Mouse (Mus musculus) heart, embryonic 16.5 days (tissue): ENCODE data around the gene Hk1. TPM values are rescaled to one million over a fixed set of nuclear protein-coding genes. Genes with fewer than 3 reads are reported as not detected.
A peak's percentile ranks its signal among the peaks of the same experiment; 100 is the strongest.
"Not testable (repeated sequence)": the region's sequence is repeated elsewhere in the genome, so short reads cannot be mapped to it uniquely, and the experiment has no call there.

Source experiments
- ATAC-seq: fragments of 200-750 bp; cut with Nextera tagmentation; replicated peaks from 2 replicates; pipeline ENCODE4 v1.8.0; 2017; ENCODE audit warnings: moderate number of reproducible peaks; ENCODE audit not compliant: insufficient read depth, low FRiP score; ENCODE audit errors: extremely low read depth
- H3K27ac ChIP-seq: fragments of 300-500 bp; sonication (generic); 2 replicates; pipeline ENCODE4 v1.5.1; 2014; ENCODE audit warnings: mild to moderate bottlenecking, low read length, control low read depth, moderate library complexity
- H3K27me3 ChIP-seq: fragments of 300-500 bp; sonication (generic); 2 replicates; pipeline ENCODE4 v1.6.1; 2014; ENCODE audit warnings: low read length, mixed read lengths; ENCODE audit not compliant: control insufficient read depth, insufficient read depth
- H3K36me3 ChIP-seq: fragments of 300-500 bp; sonication (generic); 2 replicates; pipeline ENCODE4 v1.6.1; 2014; ENCODE audit not compliant: control insufficient read depth, insufficient read depth
- H3K4me1 ChIP-seq: fragments of 300-500 bp; sonication (generic); 2 replicates; pipeline ENCODE4 v1.6.1; 2014; ENCODE audit warnings: low read length, mixed read lengths; ENCODE audit not compliant: control insufficient read depth, insufficient read depth
- H3K4me2 ChIP-seq: fragments of 300-500 bp; sonication (generic); 2 replicates; pipeline ENCODE4 v1.6.1; 2014; ENCODE audit warnings: low read depth, mild to moderate bottlenecking, control low read depth, low read length
- H3K4me3 ChIP-seq: fragments of 300-500 bp; sonication (generic); 2 replicates; pipeline ENCODE4 v1.5.1; 2014; ENCODE audit warnings: mild to moderate bottlenecking, control low read depth, low read length
- H3K9ac ChIP-seq: fragments of 300-500 bp; sonication (generic); 2 replicates; pipeline ENCODE4 v1.6.1; 2014; ENCODE audit warnings: low read length, control low read depth
- H3K9me3 ChIP-seq: fragments of 300-500 bp; sonication (generic); replicated peaks from 2 replicates; pipeline ENCODE4 v1.6.1; 2016; ENCODE audit warnings: low read length; ENCODE audit not compliant: control insufficient read depth
- WGBS: fragments of 180-500 bp; shearing (Covaris S2); extraction: QIAGEN DNeasy Blood & Tissue Kit; methylation state at CpG from one replicate; pipeline ENCODE4 v1.1.7; 2014; 5-methylcytosine and 5-hydroxymethylcytosine counted together
- polyA plus RNA-seq: library from polyadenylated mRNA; unstranded; fragments of >200 nt; fragmentation: Nextera tagmentation; extraction: Ambion mirVana; gene quantifications from 2 replicates; pipeline ENCODE4 v1.2.1, GENCODE M21; 2015

Hk1 gene
- polyA plus RNA-seq, 1 experiment from 2014 or later = 232 TPM

- peaks cover 87% of the 10 kb centered on the region for H3K4me1 ChIP-seq
- H3K27me3 ChIP-seq = no peaks in the 10 kb centered on the region
- no peak for ATAC-seq
- H3K27ac ChIP-seq = peak overlapping the region; percentile 95
- no peak overlapping the region for H3K4me3 ChIP-seq
- H3K9ac ChIP-seq = no peak overlapping the region
- WGBS = 91% methylated on average over 9 of the region's 9 CpGs
- 0 out of 2 replicates have a peak, but pooled peaks cover 2% of the 10 kb centered on the region for H3K36me3 ChIP-seq
- H3K9me3 ChIP-seq = no peaks in the 10 kb centered on the region
- H3K4me2 ChIP-seq = no peak overlapping the region
These were observed 48.4 kb downstream of the Hk1 start for GRCm38 (mm10) chr10:62331296-62331695.

- peaks cover 73% of the 10 kb centered on the region for H3K4me1 ChIP-seq
- no peaks in the 10 kb centered on the region for H3K9me3 ChIP-seq
- H3K27ac ChIP-seq = peak overlapping the region; percentile 95
- H3K4me3 ChIP-seq = peak overlapping the region; percentile 12; the same call in 1 of the 2 replicates
- ATAC-seq = peak; percentile 26
- H3K36me3 ChIP-seq = 0 out of 2 replicates have a peak, but pooled peaks cover 2% of the 10 kb centered on the region
- peak overlapping the region; percentile 70 for H3K9ac ChIP-seq
- no peaks in the 10 kb centered on the region for H3K27me3 ChIP-seq
- H3K4me2 ChIP-seq = peak overlapping the region; percentile 48
- WGBS = 39% methylated on average over 7 of the region's 7 CpGs
These were observed 49.9 kb downstream of the Hk1 start for GRCm38 (mm10) chr10:62329846-62330245.

- Histone ChIP-seq H3K27me3 (no peaks in the 10 kb centered on the region), H3K36me3 (0 out of 2 replicates have a peak, but pooled peaks cover 2% of the 10 kb centered on the region), H3K9ac (peak overlapping the region; percentile 70), H3K4me3 (no peak overlapping the region), H3K9me3 (no peaks in the 10 kb centered on the region), H3K4me2 (no peak overlapping the region), H3K27ac (peak overlapping the region; percentile 95), H3K4me1 (peaks cover 68% of the 10 kb centered on the region)
- ATAC-seq = no peak
- 84% methylated on average over 10 of the region's 10 CpGs for WGBS
These were observed 50.8 kb downstream of the Hk1 start for GRCm38 (mm10) chr10:62328886-62329412.

- peak overlapping the region; percentile 95 for H3K27ac ChIP-seq
- peaks cover 59% of the 10 kb centered on the region for H3K4me1 ChIP-seq
- H3K4me3 ChIP-seq = peak overlapping the region; percentile 8
- no peaks in the 10 kb centered on the region for H3K36me3 ChIP-seq
- peak overlapping the region; percentile 50 for H3K4me2 ChIP-seq
- H3K27me3 ChIP-seq = no peaks in the 10 kb centered on the region
- H3K9me3 ChIP-seq = no peaks in the 10 kb centered on the region
- H3K9ac ChIP-seq = peak overlapping the region; percentile 62
- ATAC-seq = peak; percentile 17; the same call in 1 of the 2 replicates
- 31% methylated on average over 23 of the region's 23 CpGs for WGBS
These were observed 52.0 kb downstream of the Hk1 start for GRCm38 (mm10) chr10:62327572-62328317.

GRCm38 (mm10) chr10:62326818-62327571 is 52.7 kb downstream of the Hk1 start:
- Histone ChIP-seq H3K36me3 (no peaks in the 10 kb centered on the region), H3K27me3 (no peaks in the 10 kb centered on the region), H3K4me2 (peak overlapping the region; percentile 50), H3K9me3 (no peaks in the 10 kb centered on the region), H3K27ac (peak overlapping the region; percentile 95), H3K4me1 (peaks cover 53% of the 10 kb centered on the region), H3K4me3 (peak overlapping the region; percentile 8), H3K9ac (peak overlapping the region; percentile 62)
- no peak for ATAC-seq
- WGBS = 73% methylated on average over 8 of the region's 8 CpGs

- Histone ChIP-seq H3K4me1 (peaks cover 50% of the 10 kb centered on the region), H3K9ac (no peak overlapping the region), H3K27me3 (no peaks in the 10 kb centered on the region), H3K27ac (peak overlapping the region; percentile 47), H3K36me3 (no peaks in the 10 kb centered on the region), H3K4me2 (no peak overlapping the region), H3K9me3 (no peaks in the 10 kb centered on the region), H3K4me3 (no peak overlapping the region)
- ATAC-seq = no peak
- 92% methylated on average over 8 of the region's 8 CpGs for WGBS
These were observed 53.7 kb downstream of the Hk1 start for GRCm38 (mm10) chr10:62326002-62326401.

GRCm38 (mm10) chr10:62322821-62323220 is 56.9 kb downstream of the Hk1 start:
- WGBS = 86% methylated on average over 8 of the region's 8 CpGs
- H3K27me3 ChIP-seq, H3K4me2 ChIP-seq, H3K9me3 ChIP-seq, H3K27ac ChIP-seq, H3K36me3 ChIP-seq, ATAC-seq, H3K9ac ChIP-seq, H3K4me3 ChIP-seq: not testable (repeated sequence)
- H3K4me1 ChIP-seq = peaks cover 39% of the 10 kb centered on the region

- peaks cover 39% of the 10 kb centered on the region for H3K4me1 ChIP-seq
- no peak overlapping the region for H3K9ac ChIP-seq
- no peak overlapping the region for H3K4me3 ChIP-seq
- H3K27me3 ChIP-seq = no peaks in the 10 kb centered on the region
- H3K27ac ChIP-seq = no peak overlapping the region
- H3K4me2 ChIP-seq = no peak overlapping the region
- H3K9me3 ChIP-seq = no peaks in the 10 kb centered on the region
- 58% methylated on average over 9 of the region's 9 CpGs for WGBS
- no peak for ATAC-seq
- no peaks in the 10 kb centered on the region for H3K36me3 ChIP-seq
These were observed 58.3 kb downstream of the Hk1 start for GRCm38 (mm10) chr10:62321457-62321856.
